Mouse (Mus musculus): ENCODE measurements at regions not wholly inside any gene's neighbourhood (a gene's known extent, or its start where the extent isn't known, plus 50 kb on each side); places are given as distances from the start of the nearest gene placed in this dataset.

GRCm38 (mm10) chr12:25381619-25382018 lies 284.7 kb upstream of the Id2 start:
- Histone ChIP-seq H3K79me2 (replicated peaks; ENCODE audit: control insufficient read depth, extremely low read depth, insufficient read depth, poor library complexity, severe bottlenecking) (no peaks in the 10 kb centered on the region), H3K9ac (ENCODE audit: insufficient read depth, low read depth) (no peak overlapping the region), H3K36me3 (replicated peaks in 1 of 2; ENCODE audit: control insufficient read depth in 1 of 2, insufficient read depth in 1 of 2, low read length in 1 of 2) (no peaks in the 10 kb centered on the region), H3K27me3 (replicated peaks) (no peaks in the 10 kb centered on the region), H3K4me2 (ENCODE audit: insufficient read depth, low read depth, poor library complexity, severe bottlenecking) (no peak overlapping the region), H3K4me3 (replicated peaks in 1 of 3; ENCODE audit: low read depth in 2 of 3, low read length in 2 of 3, poor library complexity in 1 of 3) (no peak overlapping the region), H3K9me3 (replicated peaks; ENCODE audit: low read length) (no peaks in the 10 kb centered on the region), H3K27ac (ENCODE audit: insufficient read depth, low read depth) (no peak overlapping the region), H3K4me1 (ENCODE audit: control insufficient read depth in 1 of 2, insufficient read depth in 2 of 2) (0 out of 4 replicates have a peak, but pooled peaks cover 0 to 8% of the 10 kb centered on the region in 2 experiments)
- in situ Hi-C loops (cut with MboI; ENCODE audit: low pct_ligation_motif_present, low pct_unique_long_range_greater_than_20kb, low sequenced_read_pairs) (no loop called here), dilution Hi-C loops (cut with MboI; ENCODE audit: extremely low pct_ligation_motif_present, extremely low pct_unique_long_range_greater_than_20kb, low sequenced_read_pairs) (no loop called here)
- no peak for DNase-seq (ENCODE audit: extremely low read depth)
- TF ChIP-seq ZKSCAN1 (IDR thresholded peaks at IDR 0.05; ENCODE audit: borderline replicate concordance, low read depth, low read length) = no peak
- TF ChIP-seq ZMIZ1 (IDR thresholded peaks at IDR 0.05; ENCODE audit: low read depth, low read length) = no peak
- TF ChIP-seq RAD21 (IDR thresholded peaks at IDR 0.05; ENCODE audit: low read depth, low read length) = no peak
- TF ChIP-seq NELFE (IDR thresholded peaks at IDR 0.05; ENCODE audit: low read depth, low read length) = no peak
- TF ChIP-seq BHLHE40 (IDR thresholded peaks at IDR 0.05; ENCODE audit: low read depth, low read length) = no peak
- no peak for TF ChIP-seq MAZ (IDR thresholded peaks at IDR 0.05; ENCODE audit: low read depth, low read length)
- no peak for TF ChIP-seq MEF2A (IDR thresholded peaks at IDR 0.05; ENCODE audit: borderline replicate concordance, low read depth, low read length)
- TF ChIP-seq SIN3A (IDR thresholded peaks at IDR 0.05; ENCODE audit: low read length) = no peak
- TF ChIP-seq ZC3H11A (IDR thresholded peaks at IDR 0.05; ENCODE audit: low read depth, low read length) = no peak
- no peak for TF ChIP-seq HCFC1 (IDR thresholded peaks at IDR 0.05; ENCODE audit: low read depth, low read length)
- TF ChIP-seq ETS1 (conservative IDR thresholded peaks at IDR 0.05; ENCODE audit: low read depth, low read length) = no peak
- no peak for TF ChIP-seq GABPA (IDR thresholded peaks at IDR 0.05; ENCODE audit: insufficient replicate concordance, low read depth, low read length)

- no peak for TF ChIP-seq ELF1 (IDR thresholded peaks at IDR 0.05; ENCODE audit: low read depth, low read length)
- no peak for TF ChIP-seq MEF2A (IDR thresholded peaks at IDR 0.05; ENCODE audit: borderline replicate concordance, low read depth, low read length)
- TF ChIP-seq MAX (IDR thresholded peaks at IDR 0.05; ENCODE audit: low read length) = no peak
- no peak for TF ChIP-seq ZMIZ1 (IDR thresholded peaks at IDR 0.05; ENCODE audit: low read depth, low read length)
- TF ChIP-seq POLR2AphosphoS2 (IDR thresholded peaks at IDR 0.05; ENCODE audit: low read depth, low read length) = no peak
- TF ChIP-seq ZKSCAN1 (IDR thresholded peaks at IDR 0.05; ENCODE audit: borderline replicate concordance, low read depth, low read length) = no peak
- no peak for TF ChIP-seq JUN (IDR thresholded peaks at IDR 0.05; ENCODE audit: insufficient read depth, low read depth, low read length)
- no peak for TF ChIP-seq TBP (conservative IDR thresholded peaks at IDR 0.05; ENCODE audit: low read depth, low read length)
- no peak for TF ChIP-seq PAX5 (IDR thresholded peaks at IDR 0.05; ENCODE audit: low read length)
- no peak for TF ChIP-seq MXI1 (IDR thresholded peaks at IDR 0.05; ENCODE audit: low read depth, low read length)
- no peak for TF ChIP-seq BHLHE40 (IDR thresholded peaks at IDR 0.05; ENCODE audit: low read depth, low read length)
- no peak for TF ChIP-seq KAT2A (IDR thresholded peaks at IDR 0.05; ENCODE audit: insufficient replicate concordance, low read length)
- no peak for TF ChIP-seq POLR2A (IDR thresholded peaks at IDR 0.05; ENCODE audit: low read depth, low read length)
- no peaks in the 10 kb centered on the region for H3K9me3 ChIP-seq (replicated peaks; ENCODE audit: low read length)
- no peak overlapping the region for H3K4me3 ChIP-seq (replicated peaks in 1 of 3; ENCODE audit: low read depth in 2 of 3, low read length in 2 of 3, poor library complexity in 1 of 3)
- H3K36me3 ChIP-seq (replicated peaks in 1 of 2; ENCODE audit: control insufficient read depth in 1 of 2, insufficient read depth in 1 of 2, low read length in 1 of 2) = no peaks in the 10 kb centered on the region
- H3K27me3 ChIP-seq (replicated peaks) = no peaks in the 10 kb centered on the region
- no peak overlapping the region for H3K4me2 ChIP-seq (ENCODE audit: insufficient read depth, low read depth, poor library complexity, severe bottlenecking)
- no peak overlapping the region for H3K27ac ChIP-seq (ENCODE audit: insufficient read depth, low read depth)
- dilution Hi-C loops (cut with MboI; ENCODE audit: extremely low pct_ligation_motif_present, extremely low pct_unique_long_range_greater_than_20kb, low sequenced_read_pairs) = no loop called here
- no peak overlapping the region for H3K9ac ChIP-seq (ENCODE audit: insufficient read depth, low read depth)
- in situ Hi-C loops (cut with MboI; ENCODE audit: low pct_ligation_motif_present, low pct_unique_long_range_greater_than_20kb, low sequenced_read_pairs) = no loop called here
- H3K79me2 ChIP-seq (replicated peaks; ENCODE audit: control insufficient read depth, extremely low read depth, insufficient read depth, poor library complexity, severe bottlenecking) = no peaks in the 10 kb centered on the region
- no peak for DNase-seq (ENCODE audit: extremely low read depth)
- H3K4me1 ChIP-seq (ENCODE audit: control insufficient read depth in 1 of 2, insufficient read depth in 2 of 2) = 0 out of 4 replicates have a peak, but pooled peaks cover 0 to under 1% of the 10 kb centered on the region in 2 experiments
These were observed 283.1 kb upstream of the Id2 start for GRCm38 (mm10) chr12:25379996-25380395.
